Mouse (Mus musculus) olfactory bulb, adult 2 months (tissue): ENCODE measurements around the gene Wnt1. TPM values are rescaled to one million over a fixed set of nuclear protein-coding genes. Genes with fewer than 3 reads are reported as not detected.

Source experiments
- H3K27ac ChIP-seq: fragments of 200-500 bp; 2 replicates; pipeline ENCODE4 v1.5.1; 2012; ENCODE audit warnings: low read depth, low read length; ENCODE audit not compliant: insufficient read depth
- H3K4me1 ChIP-seq: fragments of 200-500 bp; 2 replicates; pipeline ENCODE4 v1.6.1; 2012; ENCODE audit warnings: low read length; ENCODE audit not compliant: control insufficient read depth, insufficient read depth
- H3K4me3 ChIP-seq: fragments of 200-500 bp; 2 replicates; pipeline ENCODE4 v1.5.1; 2012; ENCODE audit warnings: mild to moderate bottlenecking, low read depth, low read length, moderate library complexity; ENCODE audit not compliant: insufficient read depth
- CTCF ChIP-seq: fragments of 200-500 bp; IDR thresholded peaks from 2 replicates; pipeline ENCODE4 v1.5.1; 2012; ENCODE audit warnings: low read depth, mild to moderate bottlenecking, low read length, moderate library complexity; ENCODE audit not compliant: insufficient read depth
- POLR2A ChIP-seq: fragments of 200-500 bp; IDR thresholded peaks from 2 replicates; pipeline ENCODE4 v1.6.1; 2012; ENCODE audit warnings: mild to moderate bottlenecking, low read depth, low read length, moderate library complexity; ENCODE audit not compliant: insufficient read depth
- WGBS: fragments of 180-500 bp; shearing (Covaris S2); methylation state at CpG from one replicate; pipeline ENCODE4 v1.1.7; 2018; 5-methylcytosine and 5-hydroxymethylcytosine counted together
- polyA plus RNA-seq: library from polyadenylated mRNA; stranded (reverse); fragments of >200 nt; gene quantifications from 2 replicates; pipeline ENCODE4 v1.2.4, GENCODE M21; 2012; ENCODE audit warnings: low replicate concordance; ENCODE audit not compliant: missing spikeins, insufficient read depth, insufficient read length

The Wnt1 gene
- polyA plus RNA-seq, 1 experiment = not detected

GRCm38 (mm10) chr15:98837006-98837742, 47.5 kb downstream of the Wnt1 start:
- no peak overlapping the region for H3K4me3 ChIP-seq
- H3K27ac ChIP-seq = no peak overlapping the region
- H3K4me1 ChIP-seq = peaks cover 7% of the 10 kb centered on the region; the same call in 1 of the 2 replicates
- WGBS = 94% methylated on average over 21 of the region's 21 CpGs
- no peak for TF ChIP-seq CTCF
- no peak for TF ChIP-seq POLR2A

GRCm38 (mm10) chr15:98837743-98838103, 48.1 kb downstream of the Wnt1 start:
- H3K4me1 ChIP-seq = peaks cover 8% of the 10 kb centered on the region
- TF ChIP-seq POLR2A (no peak), CTCF (no peak)
- no peak overlapping the region for H3K4me3 ChIP-seq
- no peak overlapping the region for H3K27ac ChIP-seq
- WGBS = 76% methylated on average over 4 of the region's 4 CpGs

- no peak for TF ChIP-seq CTCF
- TF ChIP-seq POLR2A = no peak
- no peak overlapping the region for H3K27ac ChIP-seq
- 93% methylated on average over 14 of the region's 14 CpGs for WGBS
- peaks cover 20% of the 10 kb centered on the region for H3K4me1 ChIP-seq
- no peak overlapping the region for H3K4me3 ChIP-seq
Measured at GRCm38 (mm10) chr15:98839161-98839560, 49.5 kb downstream of the Wnt1 start.

- TF ChIP-seq POLR2A = no peak
- WGBS = 93% methylated on average over 30 of the region's 30 CpGs
- H3K4me3 ChIP-seq = no peak overlapping the region
- H3K4me1 ChIP-seq = peaks cover 20% of the 10 kb centered on the region
- no peak overlapping the region for H3K27ac ChIP-seq
Measured at GRCm38 (mm10) chr15:98839671-98840585, 50.3 kb downstream of the Wnt1 start.

Other genes with a start within 250 kb of the Wnt1 start
- 109 TPM in 1 of 2 replicates, not detected in the other for gene Ccnt1, start 218.9 kb upstream of the Wnt1 start, polyA plus RNA-seq
- gene 4930415O20Rik, start 218.9 kb upstream of the Wnt1 start, polyA plus RNA-seq = not detected in 2 replicates
- 87.5 TPM in 1 of 2 replicates, not detected in the other for gene Adcy6, start 179.8 kb upstream of the Wnt1 start, polyA plus RNA-seq
- not detected in 2 replicates for gene Cacnb3, start 159.0 kb upstream of the Wnt1 start, polyA plus RNA-seq
- gene Ddx23, start 127.0 kb upstream of the Wnt1 start, polyA plus RNA-seq = not detected in 2 replicates
- not detected in 2 replicates for gene Rnd1, start 112.4 kb upstream of the Wnt1 start, polyA plus RNA-seq
- not detected in 2 replicates for gene Ccdc65, start 81.7 kb upstream of the Wnt1 start, polyA plus RNA-seq
- not detected in 2 replicates for gene Fkbp11, start 61.7 kb upstream of the Wnt1 start, polyA plus RNA-seq
- gene Arf3, start 26.6 kb upstream of the Wnt1 start, polyA plus RNA-seq = 167 TPM in 1 of 2 replicates, not detected in the other
- gene Wnt10b, start 11.7 kb upstream of the Wnt1 start, polyA plus RNA-seq = not detected in 2 replicates
- 108 TPM in 1 of 2 replicates, not detected in the other for gene Ddn, start 19.6 kb downstream of the Wnt1 start, polyA plus RNA-seq
- gene Prkag1, start 41.7 kb downstream of the Wnt1 start, polyA plus RNA-seq = not detected in 2 replicates
- 38.3 and 267 TPM in 2 replicates for gene Kmt2d, start 81.3 kb downstream of the Wnt1 start, polyA plus RNA-seq
- not detected in 2 replicates for gene Rhebl1, start 104.7 kb downstream of the Wnt1 start, polyA plus RNA-seq
- not detected in 2 replicates for gene Dhh, start 108.7 kb downstream of the Wnt1 start, polyA plus RNA-seq
- gene Lmbr1l, start 128.4 kb downstream of the Wnt1 start, polyA plus RNA-seq = not detected in 2 replicates
- 649 and 1,228 TPM in 2 replicates for gene Tuba1b, start 144.7 kb downstream of the Wnt1 start, polyA plus RNA-seq
- gene Gm49450, start 163.7 kb downstream of the Wnt1 start, polyA plus RNA-seq = not detected in 2 replicates
- gene Tuba1a, start 163.8 kb downstream of the Wnt1 start, polyA plus RNA-seq = 1,035 TPM in 1 of 2 replicates, not detected in the other
- not detected in 2 replicates for gene Tuba1c, start 240.0 kb downstream of the Wnt1 start, polyA plus RNA-seq